ENCODE assay signal across 8 mouse cellular contexts in the genomic region with DNA sequence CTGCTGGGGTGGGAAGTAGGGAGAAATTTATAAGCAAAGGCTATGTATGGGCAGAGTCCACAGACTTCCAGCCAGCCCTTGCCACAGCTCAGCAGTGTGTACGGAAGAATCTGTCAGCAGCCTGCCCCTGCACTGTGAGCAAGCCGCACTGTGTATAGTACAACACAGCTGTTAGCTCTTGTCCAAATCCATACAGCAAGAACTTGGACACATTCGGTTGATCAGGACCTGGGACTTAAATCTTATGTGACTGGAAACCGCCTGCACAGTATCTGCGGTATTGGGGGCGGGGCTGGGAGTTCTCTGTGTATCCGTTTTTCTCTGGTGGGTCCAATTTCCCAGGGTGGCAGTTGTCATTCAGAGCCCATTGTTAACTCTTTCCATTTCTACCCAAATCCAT.
A peak's percentile ranks its signal among the peaks of the same experiment; 100 is the strongest.
DNase-seq lines count a peak whose midpoint lies in the region; ATAC-seq lines count a peak whose summit lies in the region.

No protein-coding gene starts in this region.

- no peaks in the 10 kb centered on the region for H3K36me3 ChIP-seq in heart, embryonic 14.5 days (ENCODE audit: control insufficient read depth, insufficient read depth, low read length)
- no peaks in the 10 kb centered on the region for H3K36me3 ChIP-seq in liver, embryonic 16.5 days (ENCODE audit: control insufficient read depth, insufficient read depth)

- WGBS in heart, embryonic 14.5 days = 23% methylated on average over 7 of the region's 7 CpGs
- WGBS in liver, embryonic 16.5 days (ENCODE audit: insufficient replicate concordance) = 7% methylated on average over 7 of the region's 7 CpGs

- no peaks in the 10 kb centered on the region for H3K9me3 ChIP-seq in heart, embryonic 14.5 days (ENCODE audit: control insufficient read depth, low read length)
- H3K9me3 ChIP-seq in liver, embryonic 16.5 days (replicated peaks; ENCODE audit: control insufficient read depth, low read length) = no peaks in the 10 kb centered on the region

- no peaks in the 10 kb centered on the region for H3K27me3 ChIP-seq in heart, embryonic 14.5 days (ENCODE audit: control insufficient read depth, insufficient read depth, low read length)
- H3K27me3 ChIP-seq in liver, embryonic 16.5 days (ENCODE audit: control insufficient read depth, insufficient read depth, low read depth, low read length) = no peaks in the 10 kb centered on the region

- ATAC-seq in heart, embryonic 14.5 days (ENCODE audit: insufficient number of reproducible peaks, insufficient read depth, low FRiP score, low read depth) = peak; percentile 40; the same call in 1 of the 2 replicates
- ATAC-seq in hematopoietic stem cell, adult 5-6 weeks (replicated peaks in 1 of 2; ENCODE audit: insufficient read depth in 1 of 2, low FRiP score in 2 of 2, low TSS enrichment in 1 of 2, low read depth in 1 of 2, poor library complexity in 2 of 2, severe bottlenecking in 2 of 2) = peak; percentile 30 to 40; a peak in 3 of 4 replicates
- peak; percentile 36 for ATAC-seq in liver, embryonic 16.5 days (ENCODE audit: low read depth)

- H3K4me1 ChIP-seq in heart, embryonic 14.5 days (ENCODE audit: control insufficient read depth in 2 of 2, insufficient read depth in 2 of 2, low read length in 2 of 2) = peaks cover 54 to 75% of the 10 kb centered on the region in 2 experiments
- H3K4me1 ChIP-seq in liver, embryonic 16.5 days (ENCODE audit: control insufficient read depth, low read depth, low read length) = peaks cover 14% of the 10 kb centered on the region

- no peak overlapping the region for H3K4me3 ChIP-seq in heart, embryonic 14.5 days (ENCODE audit: control insufficient read depth in 1 of 2, insufficient read depth in 1 of 2, low read depth in 1 of 2, low read length in 2 of 2)
- H3K4me3 ChIP-seq in liver, embryonic 16.5 days (ENCODE audit: low read depth, low read length) = no peak overlapping the region

- H3K4me2 ChIP-seq in heart, embryonic 14.5 days (ENCODE audit: low read length) = no peak overlapping the region
- H3K4me2 ChIP-seq in liver, embryonic 16.5 days (ENCODE audit: low read depth, low read length) = no peak overlapping the region

- peak overlapping the region; percentile 69 to 85 for H3K27ac ChIP-seq in heart, embryonic 14.5 days (replicated peaks in 1 of 2; ENCODE audit: control insufficient read depth in 1 of 2, insufficient read depth in 1 of 2, low read depth in 2 of 2, low read length in 2 of 2)
- peak overlapping the region; percentile 23; the same call in 1 of the 2 replicates for H3K27ac ChIP-seq in liver, embryonic 16.5 days (ENCODE audit: low read length)

- no peak for DNase-seq in heart, adult 11 months
- DNase-seq in brain, adult 2 months (ENCODE audit: low read depth, low spot score) = peak; percentile 59
- peak; percentile 38 to 47 for DNase-seq in thymus, postnatal 36 days
- no peak for DNase-seq in Muller cell, postnatal 12 days (ENCODE audit: inconsistent ontology term)
- DNase-seq in urinary bladder, adult 18-20 months (ENCODE audit: low spot score in 2 of 2) = no peak

- no peak overlapping the region for H3K9ac ChIP-seq in heart, embryonic 14.5 days (ENCODE audit: low read length)
- H3K9ac ChIP-seq in liver, embryonic 16.5 days (ENCODE audit: low read depth, low read length) = no peak overlapping the region

Comparison
In these comparisons a context has a peak if more than half of its experiments do, and no peak if none do; other contexts are left out.
1. DNase-seq: peak in brain, adult 2 months (single experiment) and thymus, postnatal 36 days (2 of 2); none in heart, adult 11 months (single experiment), Muller cell, postnatal 12 days (single experiment) and urinary bladder, adult 18-20 months (0 of 2).
2. Peak in every context shown above with its lines, with median percentiles within 50 percentile points of each other: ATAC-seq.